Mouse (Mus musculus): Measurements from ENCODE around the gene Pla2g4e. TPM values are rescaled to one million over a fixed set of nuclear protein-coding genes. Genes with fewer than 3 reads are reported as not detected.

Pla2g4e gene
- total RNA-seq, 2 experiments from 2014 or later = 3.0 to 3.8 TPM

Other genes with a start within 250 kb of the Pla2g4e start
- 10 to 100 TPM; 12.2 to 13.6 TPM for gene Jmjd7, start 217.9 kb downstream of the Pla2g4e start, total RNA-seq (2021)
- 1 to 10 TPM in 1 of 2 experiments, under 1 TPM in 1; 0.43 to 1.6 TPM for gene Gm28042, start 217.8 kb downstream of the Pla2g4e start, total RNA-seq (2021)
- gene Pla2g4b, start 211.9 kb downstream of the Pla2g4e start, total RNA-seq (2021) = 1 to 10 TPM; 1.9 to 4.0 TPM
- 100 to 1,000 TPM; 461 to 503 TPM for gene Ehd4, start 90.7 kb downstream of the Pla2g4e start, total RNA-seq (2021)
- gene Pla2g4d, start 43.9 kb upstream of the Pla2g4e start, total RNA-seq (2021) = not detected
- gene Pla2g4f, start 68.8 kb upstream of the Pla2g4e start, total RNA-seq (2021) = not detected
- gene Vps39, start 107.8 kb upstream of the Pla2g4e start, total RNA-seq (2021) = 10 to 100 TPM; 27.6 to 37.7 TPM
- 10 to 100 TPM; 16.9 to 17.5 TPM for gene Ganc, start 158.6 kb upstream of the Pla2g4e start, total RNA-seq (2021)
- gene Tmem87a, start 158.8 kb upstream of the Pla2g4e start, total RNA-seq (2021) = 10 to 100 TPM; 21.9 to 22.7 TPM
- gene Capn3, start 210.7 kb upstream of the Pla2g4e start, total RNA-seq (2021) = 1 to 10 TPM; 2.5 to 2.9 TPM

Data from heart, postnatal 4 days (tissue).